Mouse (Mus musculus): ENCODE data around the gene Myo9b.

DNA sequence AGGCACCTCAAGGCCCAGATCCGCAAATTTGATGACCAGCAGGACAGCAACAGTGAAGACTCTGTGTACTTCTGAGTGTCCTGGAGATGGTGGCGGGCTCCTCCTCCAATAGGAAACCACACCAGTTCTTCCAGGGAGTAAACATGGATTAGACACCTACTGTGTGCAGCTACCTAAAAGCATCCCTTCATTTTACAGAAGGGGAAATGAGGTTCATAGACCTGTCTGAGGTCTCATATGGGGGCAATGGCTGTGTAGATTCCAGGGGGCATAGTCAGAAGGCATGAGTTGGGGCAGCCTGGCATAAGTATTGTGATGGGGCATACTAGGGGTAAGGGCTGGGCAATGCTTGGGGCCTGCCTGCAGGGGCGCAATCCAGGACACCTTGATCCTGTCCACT, 100.5 kb downstream of the Myo9b start:
- TF ChIP-seq CTCF (IDR thresholded peaks at IDR 0.05; ENCODE audit: low read depth) (0 out of 2 replicates have a peak, but pooled peaks have one; percentile 5), EP300 (IDR thresholded peaks at IDR 0.05; ENCODE audit: low read depth) (no peak)

All from liver, postnatal 0 days (tissue).